In the genomic region with DNA sequence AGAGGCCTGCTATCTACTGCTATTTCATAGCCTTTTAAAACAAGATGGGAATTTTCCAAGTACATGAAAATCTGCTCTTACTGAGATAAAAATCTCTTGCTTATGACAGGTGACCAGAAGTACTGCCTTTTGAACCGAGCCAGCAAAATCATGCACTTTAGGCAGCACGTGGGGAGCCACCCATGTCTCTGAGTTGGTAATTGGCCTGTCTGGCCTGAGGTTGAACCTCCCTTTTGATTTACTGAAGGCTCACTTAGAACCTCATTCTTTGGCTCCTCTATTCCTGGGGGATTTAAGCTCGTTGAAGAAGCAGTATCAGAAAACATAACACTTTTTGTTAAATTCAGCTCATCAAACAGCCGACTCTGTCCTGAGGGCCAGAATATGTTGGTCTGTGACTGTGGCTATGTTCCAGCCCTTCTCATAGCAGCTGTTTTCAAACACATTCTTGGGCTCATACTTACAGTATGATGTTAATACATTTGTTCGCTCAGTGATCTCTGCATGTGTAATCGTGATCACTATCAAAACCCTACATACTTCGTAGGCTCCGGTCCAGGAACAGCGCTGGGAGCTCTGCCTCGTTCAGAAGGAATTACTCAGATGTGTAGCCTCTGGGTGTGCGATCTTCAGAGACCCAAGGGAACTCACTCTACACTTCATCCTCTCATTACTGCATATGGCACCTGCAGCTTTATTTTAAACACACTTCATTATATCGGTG, we compare ENCODE assay signal across 12 mouse cellular contexts.
DNase-seq lines count a peak whose midpoint lies in the region; ATAC-seq and TF ChIP-seq lines count a peak whose summit lies in the region.
"Had no signal": no experiment of that assay in that cellular context is flagged by ENCODE, and none has a peak within 500 bp of the region (broad histone marks: within the 10 kb centered on the region; RNA-seq: fewer than 3 reads in every experiment).

No protein-coding gene starts in this region.

- H3K4me2 ChIP-seq in kidney, postnatal 0 days (ENCODE audit: low read length) = no peak overlapping the region
- H3K4me2 ChIP-seq in midbrain, embryonic 14.5 days (ENCODE audit: low read length) = no peak overlapping the region
- no peak overlapping the region for H3K4me2 ChIP-seq in midbrain, embryonic 13.5 days (replicated peaks)
- no peak overlapping the region for H3K4me2 ChIP-seq in stomach, embryonic 15.5 days
- H3K4me2 ChIP-seq: hindbrain, embryonic 14.5 days; liver, embryonic 15.5 days had no signal

- TF ChIP-seq CTCF in kidney, postnatal 0 days (IDR thresholded peaks at IDR 0.05; ENCODE audit: low read depth) = no peak

- H3K4me3 ChIP-seq in kidney, postnatal 0 days (replicated peaks; ENCODE audit: low read depth, low read length) = no peak overlapping the region
- no peak overlapping the region for H3K4me3 ChIP-seq in midbrain, embryonic 14.5 days (replicated peaks; ENCODE audit: low read depth, low read length)
- no peak overlapping the region for H3K4me3 ChIP-seq in midbrain, embryonic 13.5 days (replicated peaks)
- H3K4me3 ChIP-seq in stomach, embryonic 15.5 days (replicated peaks) = no peak overlapping the region
- H3K4me3 ChIP-seq: forebrain, embryonic 10.5 days; liver, embryonic 15.5 days had no signal

- WGBS in kidney, postnatal 0 days = 60% methylated on average over 12 of the region's 12 CpGs
- 74% methylated on average over 12 of the region's 12 CpGs for WGBS in midbrain, embryonic 14.5 days
- 75% methylated on average over 12 of the region's 12 CpGs for WGBS in midbrain, embryonic 13.5 days
- WGBS in stomach, embryonic 15.5 days = 56% methylated on average over 12 of the region's 12 CpGs

- DNase-seq in kidney, postnatal 0 days (ENCODE audit: low spot score) = peak; percentile 65
- DNase-seq in kidney, adult 8-10 months = no peak
- peak; percentile 35 for DNase-seq in midbrain, embryonic 14.5 days
- peak; percentile 30 for DNase-seq in gastrocnemius, postnatal 14 days
- DNase-seq: cerebellum, adult 9-10 months; thymus, postnatal 25 days had no signal

- no peaks in the 10 kb centered on the region for H3K27me3 ChIP-seq in kidney, postnatal 0 days (ENCODE audit: insufficient read depth, low read length)
- no peaks in the 10 kb centered on the region for H3K27me3 ChIP-seq in midbrain, embryonic 14.5 days (ENCODE audit: control insufficient read depth, insufficient read depth, low read length)
- H3K27me3 ChIP-seq in midbrain, embryonic 13.5 days = no peaks in the 10 kb centered on the region
- H3K27me3 ChIP-seq in stomach, embryonic 15.5 days (replicated peaks) = no peaks in the 10 kb centered on the region
- H3K27me3 ChIP-seq: liver, embryonic 15.5 days had no signal

- intact Hi-C loops in gastrocnemius, postnatal 14 days (cut with DNase I; ENCODE audit: low total_unique reads) = no loop called here

- no peaks in the 10 kb centered on the region for H3K36me3 ChIP-seq in kidney, postnatal 0 days (ENCODE audit: insufficient read depth, low read length)
- H3K36me3 ChIP-seq in midbrain, embryonic 14.5 days (ENCODE audit: control insufficient read depth, insufficient read depth, low read length) = no peaks in the 10 kb centered on the region
- no peaks in the 10 kb centered on the region for H3K36me3 ChIP-seq in midbrain, embryonic 13.5 days
- no peaks in the 10 kb centered on the region for H3K36me3 ChIP-seq in stomach, embryonic 15.5 days
- H3K36me3 ChIP-seq: forebrain, embryonic 10.5 days; liver, embryonic 15.5 days had no signal

- no peak overlapping the region for H3K27ac ChIP-seq in kidney, postnatal 0 days
- H3K27ac ChIP-seq in midbrain, embryonic 14.5 days (replicated peaks; ENCODE audit: low read depth, low read length) = no peak overlapping the region
- H3K27ac ChIP-seq in midbrain, embryonic 13.5 days = no peak overlapping the region
- H3K27ac ChIP-seq in stomach, embryonic 15.5 days = peak overlapping the region; percentile 21; the same call in 1 of the 2 replicates
- H3K27ac ChIP-seq: forebrain, embryonic 10.5 days; hindbrain, embryonic 14.5 days; liver, embryonic 15.5 days had no signal

- H3K4me1 ChIP-seq in kidney, postnatal 0 days (replicated peaks; ENCODE audit: insufficient read depth, low read length) = no peaks in the 10 kb centered on the region
- no peaks in the 10 kb centered on the region for H3K4me1 ChIP-seq in midbrain, embryonic 14.5 days (ENCODE audit: control insufficient read depth, insufficient read depth, low read length)
- no peaks in the 10 kb centered on the region for H3K4me1 ChIP-seq in midbrain, embryonic 13.5 days (replicated peaks)
- H3K4me1 ChIP-seq in stomach, embryonic 15.5 days = no peaks in the 10 kb centered on the region
- H3K4me1 ChIP-seq: liver, embryonic 15.5 days had no signal

- ATAC-seq in kidney, postnatal 0 days (replicated peaks; ENCODE audit: low FRiP score, low read depth) = no peak
- no peak for ATAC-seq in midbrain, embryonic 14.5 days (ENCODE audit: low FRiP score, low TSS enrichment)
- no peak for ATAC-seq in midbrain, embryonic 13.5 days
- no peak for ATAC-seq in stomach, embryonic 15.5 days (ENCODE audit: insufficient read depth, low FRiP score, low read depth)
- ATAC-seq in CD4-positive, CD25-positive, alpha-beta regulatory T cell, adult 4 months = no peak

- no peaks in the 10 kb centered on the region for H3K9me3 ChIP-seq in kidney, postnatal 0 days (replicated peaks; ENCODE audit: low read length)
- no peaks in the 10 kb centered on the region for H3K9me3 ChIP-seq in midbrain, embryonic 14.5 days (ENCODE audit: control insufficient read depth, low read length)
- no peaks in the 10 kb centered on the region for H3K9me3 ChIP-seq in midbrain, embryonic 13.5 days
- no peaks in the 10 kb centered on the region for H3K9me3 ChIP-seq in stomach, embryonic 15.5 days
- H3K9me3 ChIP-seq: liver, embryonic 15.5 days had no signal

- H3K9ac ChIP-seq in kidney, postnatal 0 days (ENCODE audit: low read depth, low read length) = no peak overlapping the region
- H3K9ac ChIP-seq in midbrain, embryonic 14.5 days (replicated peaks; ENCODE audit: low read length) = no peak overlapping the region
- H3K9ac ChIP-seq in midbrain, embryonic 13.5 days (replicated peaks) = no peak overlapping the region
- H3K9ac ChIP-seq in stomach, embryonic 15.5 days = no peak overlapping the region
- H3K9ac ChIP-seq: hindbrain, embryonic 14.5 days; liver, embryonic 15.5 days had no signal

Comparison
In these comparisons a context has a peak if more than half of its experiments do, and no peak if none do; other contexts are left out.
1. DNase-seq: peak in kidney, postnatal 0 days (single experiment), midbrain, embryonic 14.5 days (single experiment) and gastrocnemius, postnatal 14 days (single experiment); none in kidney, adult 8-10 months (0 of 2).